16 mouse cellular contexts compared by ENCODE assay signal in genomic region chr2:156874047-156874759, GRCm38 (mm10). TPM values are rescaled to one million over a fixed set of nuclear protein-coding genes. Genes with fewer than 3 reads are reported as not detected.
DNase-seq lines count a peak whose midpoint lies in the region; ATAC-seq lines count a peak whose summit lies in the region.
"Had no signal": no experiment of that assay in that cellular context is flagged by ENCODE, and none has a peak within 500 bp of the region (broad histone marks: within the 10 kb centered on the region; RNA-seq: fewer than 3 reads in every experiment).

No protein-coding gene starts in this region.

- no peaks in the 10 kb centered on the region for H3K27me3 ChIP-seq in liver, embryonic 11.5 days (replicated peaks; ENCODE audit: control insufficient read depth, insufficient read depth, low read length)
- H3K27me3 ChIP-seq in liver, embryonic 16.5 days (ENCODE audit: control insufficient read depth, insufficient read depth, low read depth, low read length), result no peaks in the 10 kb centered on the region
- H3K27me3 ChIP-seq: embryonic facial prominence, embryonic 13.5 days; forebrain, embryonic 13.5 days; heart, embryonic 13.5 days; hindbrain, embryonic 15.5 days had no signal

- peak; percentile 34; the same call in 1 of the 2 replicates for ATAC-seq in liver, embryonic 11.5 days (replicated peaks; ENCODE audit: low FRiP score)
- peak; percentile 45; the same call in 1 of the 2 replicates for ATAC-seq in liver, embryonic 16.5 days (ENCODE audit: low read depth)
- ATAC-seq: forebrain, embryonic 13.5 days had no signal

- no peak overlapping the region for H3K4me2 ChIP-seq in liver, embryonic 11.5 days
- no peak overlapping the region for H3K4me2 ChIP-seq in liver, embryonic 16.5 days (ENCODE audit: low read depth, low read length)
- H3K4me2 ChIP-seq: embryonic facial prominence, embryonic 13.5 days; forebrain, embryonic 13.5 days; heart, embryonic 13.5 days; hindbrain, embryonic 15.5 days had no signal

- peaks cover 20% of the 10 kb centered on the region for H3K4me1 ChIP-seq in liver, embryonic 11.5 days (replicated peaks; ENCODE audit: control insufficient read depth, insufficient read depth, low read length)
- H3K4me1 ChIP-seq in liver, embryonic 16.5 days (ENCODE audit: control insufficient read depth, low read depth, low read length), result peaks cover 23% of the 10 kb centered on the region
- H3K4me1 ChIP-seq: forebrain, embryonic 13.5 days had no signal

- no peak overlapping the region for H3K4me3 ChIP-seq in liver, embryonic 11.5 days (ENCODE audit: low read depth, low read length)
- no peak overlapping the region for H3K4me3 ChIP-seq in liver, embryonic 16.5 days (ENCODE audit: low read depth, low read length)
- H3K4me3 ChIP-seq: embryonic facial prominence, embryonic 13.5 days; forebrain, embryonic 13.5 days; heart, embryonic 13.5 days; hindbrain, embryonic 15.5 days had no signal

- no peak overlapping the region for H3K27ac ChIP-seq in liver, embryonic 11.5 days (ENCODE audit: low read depth, low read length)
- 0 out of 2 replicates have a peak overlapping the region, but pooled peaks have one; percentile 9 for H3K27ac ChIP-seq in liver, embryonic 16.5 days (ENCODE audit: low read length)
- H3K27ac ChIP-seq: embryonic facial prominence, embryonic 13.5 days; forebrain, embryonic 13.5 days; heart, embryonic 13.5 days; hindbrain, embryonic 15.5 days had no signal

- WGBS in liver, embryonic 11.5 days, result 82% methylated on average over 8 of the region's 8 CpGs
- WGBS in liver, embryonic 16.5 days (ENCODE audit: insufficient replicate concordance), result 59% methylated on average over 8 of the region's 8 CpGs

- H3K9me3 ChIP-seq in liver, embryonic 11.5 days (ENCODE audit: control insufficient read depth, low read length), result no peaks in the 10 kb centered on the region
- no peaks in the 10 kb centered on the region for H3K9me3 ChIP-seq in liver, embryonic 16.5 days (replicated peaks; ENCODE audit: control insufficient read depth, low read length)
- H3K9me3 ChIP-seq: embryonic facial prominence, embryonic 13.5 days; forebrain, embryonic 13.5 days; heart, embryonic 13.5 days; hindbrain, embryonic 15.5 days had no signal

- DNase-seq in cerebellum, adult 11 months, result peak; percentile 46
- DNase-seq in cerebellum, adult 8-10 months, result no peak
- no peak for DNase-seq in liver, embryonic 11.5 days (ENCODE audit: low spot score)
- no peak for DNase-seq in left cerebral cortex, adult 9 months (ENCODE audit: low spot score in 2 of 2)
- DNase-seq in lung, postnatal 10 days, result no peak
- DNase-seq in left cerebral cortex, adult 8-10 months (ENCODE audit: low spot score in 2 of 2), result no peak

- H3K9ac ChIP-seq in liver, embryonic 11.5 days (ENCODE audit: low read depth, low read length), result peak overlapping the region; percentile 2; the same call in 1 of the 2 replicates
- peak overlapping the region; percentile 14; the same call in 1 of the 2 replicates for H3K9ac ChIP-seq in liver, embryonic 16.5 days (ENCODE audit: low read depth, low read length)
- H3K9ac ChIP-seq: embryonic facial prominence, embryonic 13.5 days; forebrain, embryonic 13.5 days; forebrain, postnatal 0 days; heart, embryonic 13.5 days; hindbrain, embryonic 15.5 days had no signal

- H3K36me3 ChIP-seq in liver, embryonic 11.5 days (ENCODE audit: control insufficient read depth, insufficient read depth, low read length), result peaks cover 39% of the 10 kb centered on the region
- H3K36me3 ChIP-seq in liver, embryonic 16.5 days (ENCODE audit: control insufficient read depth, insufficient read depth), result peaks cover 26% of the 10 kb centered on the region

RNA-seq across cellular contexts. Expression of gene Rab5if, which starts 11.3 kb away (rescaled TPM):
- 247 and 278 TPM in 2 replicates for polyA plus RNA-seq in liver, embryonic 11.5 days (2014; fragmentation: Nextera tagmentation; extraction: Ambion mirVana)
- 112 and 117 TPM in 2 replicates for polyA plus RNA-seq in liver, embryonic 16.5 days (2015; fragmentation: Nextera tagmentation; extraction: Ambion mirVana)
- total RNA-seq in left cerebral cortex, adult 8-10 months (2022), result 10 to 100 TPM; 75.3 to 83.0 (median 79.6) TPM

RNA-seq across cellular contexts. Expression of gene Sla2, which starts 12.8 kb away (rescaled TPM):
- polyA plus RNA-seq in liver, embryonic 11.5 days (2014; fragmentation: Nextera tagmentation; extraction: Ambion mirVana), result 11.6 and 11.9 TPM in 2 replicates
- 1.5 and 1.7 TPM in 2 replicates for polyA plus RNA-seq in liver, embryonic 16.5 days (2015; fragmentation: Nextera tagmentation; extraction: Ambion mirVana)
- under 1 TPM; 0.26 to 0.68 (median 0.30) TPM for total RNA-seq in left cerebral cortex, adult 8-10 months (2022)
- total RNA-seq: adrenal gland, postnatal 4 days; forebrain, postnatal 0 days; gastrocnemius, adult 18-20 months; gastrocnemius, postnatal 14 days; heart, postnatal 36 days had no signal

RNA-seq across cellular contexts. Expression of gene 4930518I15Rik, which starts 16.5 kb away (rescaled TPM):
- 3.6 and 5.1 TPM in 2 replicates for polyA plus RNA-seq in liver, embryonic 11.5 days (2014; fragmentation: Nextera tagmentation; extraction: Ambion mirVana)
- 2.1 and 2.6 TPM in 2 replicates for polyA plus RNA-seq in liver, embryonic 16.5 days (2015; fragmentation: Nextera tagmentation; extraction: Ambion mirVana)
- 1 to 10 TPM; 2.4 to 3.6 (median 2.8) TPM for total RNA-seq in left cerebral cortex, adult 8-10 months (2022)

RNA-seq across cellular contexts. Expression of gene Tgif2, which starts 34.4 kb away (rescaled TPM):
- polyA plus RNA-seq in liver, embryonic 11.5 days (2014; fragmentation: Nextera tagmentation; extraction: Ambion mirVana), result 33.3 and 40.0 TPM in 2 replicates
- 5.1 and 5.4 TPM in 2 replicates for polyA plus RNA-seq in liver, embryonic 16.5 days (2015; fragmentation: Nextera tagmentation; extraction: Ambion mirVana)
- total RNA-seq in left cerebral cortex, adult 8-10 months (2022), result 1 to 10 TPM in 2 of 4 experiments, under 1 TPM in 2; 0.55 to 1.1 (median 0.84) TPM
